Mouse (Mus musculus): ENCODE measurements around the gene Iffo2.

GRCm38 (mm10) chr4:139580663-139581336, 50.5 kb downstream of the Iffo2 start:
- TF ChIP-seq CTCF (IDR thresholded peaks at IDR 0.05; ENCODE audit: low read depth) = no peak
- TF ChIP-seq EP300 (IDR thresholded peaks at IDR 0.05; ENCODE audit: low read depth) = no peak

Data from liver, embryonic 14.5 days (tissue).